Mouse (Mus musculus): ENCODE measurements at regions not wholly inside any gene's neighbourhood (a gene's known extent, or its start where the extent isn't known, plus 50 kb on each side); places are given as distances from the start of the nearest gene placed in this dataset.
A peak's percentile ranks its signal among the peaks of the same experiment; 100 is the strongest.

GRCm38 (mm10) chr17:14540269-14540975, 153.6 kb downstream of the Thbs2 start:
- no peak for DNase-seq (ENCODE audit: low spot score in 2 of 2)

GRCm38 (mm10) chr17:14539651-14540050, 154.4 kb downstream of the Thbs2 start:
- no peak for DNase-seq (ENCODE audit: low spot score in 2 of 2)

GRCm38 (mm10) chr17:14539191-14539590, 154.8 kb downstream of the Thbs2 start:
- DNase-seq (ENCODE audit: low spot score in 2 of 2), result no peak

- DNase-seq (ENCODE audit: low spot score in 2 of 2), result no peak
Observed at GRCm38 (mm10) chr17:14538527-14538926, 155.5 kb downstream of the Thbs2 start.

- no peak for DNase-seq (ENCODE audit: low spot score in 2 of 2)
Observed at GRCm38 (mm10) chr17:14532979-14533314, 161.1 kb downstream of the Thbs2 start.

- DNase-seq (ENCODE audit: low spot score in 2 of 2), result peak; percentile 26 to 37
Observed at GRCm38 (mm10) chr17:14532298-14532978, 161.6 kb downstream of the Thbs2 start.

- DNase-seq (ENCODE audit: low spot score in 2 of 2), result no peak
Observed at GRCm38 (mm10) chr17:14531796-14532195, 162.2 kb downstream of the Thbs2 start.

GRCm38 (mm10) chr17:14527691-14528090, 166.3 kb downstream of the Thbs2 start:
- no peak for DNase-seq (ENCODE audit: low spot score in 2 of 2)

- no peak for DNase-seq (ENCODE audit: low spot score in 2 of 2)
Observed at GRCm38 (mm10) chr17:14525255-14525654, 168.8 kb downstream of the Thbs2 start.

- DNase-seq (ENCODE audit: low spot score in 2 of 2), result peak; percentile 45 to 80
Observed at GRCm38 (mm10) chr17:14524426-14525236, 169.4 kb downstream of the Thbs2 start.

- no peak for DNase-seq (ENCODE audit: low spot score in 2 of 2)
Observed at GRCm38 (mm10) chr17:14522011-14522410, 172.0 kb downstream of the Thbs2 start.

- DNase-seq (ENCODE audit: low spot score in 2 of 2), result peak; percentile 80 to 88
Observed at GRCm38 (mm10) chr17:14520565-14520964, 173.5 kb downstream of the Thbs2 start.

- no peak for DNase-seq (ENCODE audit: low spot score in 2 of 2)
Observed at GRCm38 (mm10) chr17:14519367-14519766, 174.7 kb downstream of the Thbs2 start.

GRCm38 (mm10) chr17:14518216-14518615, 175.8 kb downstream of the Thbs2 start:
- no peak for DNase-seq (ENCODE audit: low spot score in 2 of 2)

- DNase-seq (ENCODE audit: low spot score in 2 of 2), result no peak
Observed at GRCm38 (mm10) chr17:14517368-14517767, 176.7 kb downstream of the Thbs2 start.

GRCm38 (mm10) chr17:14516097-14516496, 177.9 kb downstream of the Thbs2 start:
- DNase-seq (ENCODE audit: low spot score in 2 of 2), result peak; percentile 63 to 73

- no peak for DNase-seq (ENCODE audit: low spot score in 2 of 2)
Observed at GRCm38 (mm10) chr17:14513454-14513853, 180.6 kb downstream of the Thbs2 start.

- DNase-seq (ENCODE audit: low spot score in 2 of 2), result no peak
Observed at GRCm38 (mm10) chr17:14510486-14510885, 183.5 kb downstream of the Thbs2 start.

- DNase-seq (ENCODE audit: low spot score in 2 of 2), result no peak
Observed at GRCm38 (mm10) chr17:14507111-14507510, 186.9 kb downstream of the Thbs2 start.

GRCm38 (mm10) chr17:14506123-14506522, 187.9 kb downstream of the Thbs2 start:
- DNase-seq (ENCODE audit: low spot score in 2 of 2), result peak; percentile 15 to 20

GRCm38 (mm10) chr17:14505415-14505814, 188.6 kb downstream of the Thbs2 start:
- DNase-seq (ENCODE audit: low spot score in 2 of 2), result no peak

GRCm38 (mm10) chr17:14503670-14504069, 190.4 kb downstream of the Thbs2 start:
- DNase-seq (ENCODE audit: low spot score in 2 of 2), result no peak

All from left cerebral cortex, adult 18-20 months (tissue).